Mouse (Mus musculus) forebrain, embryonic 10.5 days (tissue): Measurements from ENCODE around the gene Unc5c. TPM values are rescaled to one million over a fixed set of nuclear protein-coding genes. Genes with fewer than 3 reads are reported as not detected.
A peak's percentile ranks its signal among the peaks of the same experiment; 100 is the strongest.

ENCODE experiments used
- DNase-seq: peaks from one replicate; pipeline ENCODE4 v3.0.0-alpha.2; 2017; ENCODE audit warnings: low spot score; ENCODE audit errors: extremely low spot score
- H3K27ac ChIP-seq: fragments of 300-500 bp; sonication (generic); 2 replicates; pipeline ENCODE4 v1.5.1; 2016; ENCODE audit warnings: mild to moderate bottlenecking
- H3K27me3 ChIP-seq: fragments of 300-500 bp; sonication (generic); 2 replicates; pipeline ENCODE4 v1.6.1; 2016; ENCODE audit warnings: mild to moderate bottlenecking; ENCODE audit not compliant: poor library complexity, severe bottlenecking
- H3K36me3 ChIP-seq: fragments of 300-500 bp; sonication (generic); replicated peaks from 2 replicates; pipeline ENCODE4 v1.6.1; 2016; ENCODE audit warnings: mild to moderate bottlenecking, moderate library complexity
- H3K4me1 ChIP-seq: fragments of 300-500 bp; sonication (generic); 2 replicates; pipeline ENCODE4 v1.6.1; 2016
- H3K4me3 ChIP-seq: fragments of 300-500 bp; sonication (generic); 2 replicates; pipeline ENCODE4 v1.5.1; 2016; ENCODE audit warnings: mild to moderate bottlenecking, moderate library complexity
- H3K9me3 ChIP-seq: fragments of 300-500 bp; sonication (generic); 2 replicates; pipeline ENCODE4 v1.6.1; 2016; ENCODE audit warnings: mild to moderate bottlenecking, moderate library complexity
- WGBS: fragments of 180-500 bp; shearing (Covaris S2); methylation state at CpG from one replicate; pipeline ENCODE4 v1.1.7; 2016; 5-methylcytosine and 5-hydroxymethylcytosine counted together
- polyA plus RNA-seq: library from polyadenylated mRNA; unstranded; fragments of >200 nt; fragmentation: Nextera tagmentation; extraction: Ambion mirVana; gene quantifications from 2 replicates; pipeline ENCODE4 v1.2.1, GENCODE M21; 2016

Unc5c gene
- polyA plus RNA-seq, 1 experiment from 2014 or later: 3.3 TPM

DNA sequence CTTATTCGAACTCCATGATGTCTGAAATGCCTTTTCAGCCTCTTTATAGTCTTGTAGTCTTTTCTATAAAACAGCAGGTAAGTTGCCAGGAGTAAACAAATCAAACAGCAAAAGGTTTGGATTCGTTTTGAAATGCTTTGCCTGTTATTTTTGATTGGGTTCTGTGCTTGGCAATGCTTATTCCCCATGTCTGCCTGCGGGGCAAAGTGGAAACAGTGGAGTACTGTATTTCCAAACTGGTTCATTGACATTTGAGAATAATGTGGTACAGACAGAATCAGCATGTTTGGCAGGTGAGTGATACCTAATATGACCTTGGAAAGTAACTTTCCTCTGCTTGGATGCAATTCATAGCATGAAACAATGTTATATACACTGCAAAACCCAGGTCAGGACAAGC lies 292.2 kb downstream of the Unc5c start:
- Histone ChIP-seq H3K27me3 (no peaks in the 10 kb centered on the region), H3K4me1 (peaks cover under 1% of the 10 kb centered on the region), H3K9me3 (no peaks in the 10 kb centered on the region), H3K36me3 (no peaks in the 10 kb centered on the region), H3K27ac (no peak overlapping the region), H3K4me3 (no peak overlapping the region)
- no peak for DNase-seq
- 80% methylated on average over 3 of the region's 3 CpGs for WGBS

DNA sequence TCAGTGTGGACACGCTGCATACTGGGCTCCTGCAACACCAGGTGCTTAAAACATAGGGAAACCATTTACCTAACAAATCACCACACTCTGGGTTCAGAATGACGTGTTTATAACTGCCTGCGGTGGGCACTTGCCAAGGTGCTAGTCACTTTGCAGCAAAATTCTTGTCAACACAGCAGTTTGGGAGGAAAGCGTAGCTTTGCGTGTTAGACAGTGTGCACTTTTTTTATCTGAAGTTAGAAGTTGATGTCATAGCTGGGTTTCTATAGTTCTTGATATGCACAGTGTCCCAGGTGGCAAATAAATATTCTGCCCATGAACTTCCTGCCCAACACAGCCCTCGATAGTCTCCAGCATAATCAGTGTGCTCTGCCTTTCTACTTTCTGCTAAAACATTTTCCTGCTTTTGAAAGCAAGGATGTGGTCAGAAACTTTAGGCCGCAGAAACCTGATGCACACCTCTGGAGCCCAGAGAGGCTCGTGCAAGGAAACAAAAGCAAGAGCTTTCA lies 313.4 kb downstream of the Unc5c start:
- Histone ChIP-seq H3K4me1 (no peaks in the 10 kb centered on the region), H3K4me3 (no peak overlapping the region), H3K27ac (no peak overlapping the region), H3K27me3 (no peaks in the 10 kb centered on the region), H3K36me3 (no peaks in the 10 kb centered on the region), H3K9me3 (no peaks in the 10 kb centered on the region)
- DNase-seq: no peak
- WGBS: 90% methylated on average over 8 of the region's 8 CpGs

DNA sequence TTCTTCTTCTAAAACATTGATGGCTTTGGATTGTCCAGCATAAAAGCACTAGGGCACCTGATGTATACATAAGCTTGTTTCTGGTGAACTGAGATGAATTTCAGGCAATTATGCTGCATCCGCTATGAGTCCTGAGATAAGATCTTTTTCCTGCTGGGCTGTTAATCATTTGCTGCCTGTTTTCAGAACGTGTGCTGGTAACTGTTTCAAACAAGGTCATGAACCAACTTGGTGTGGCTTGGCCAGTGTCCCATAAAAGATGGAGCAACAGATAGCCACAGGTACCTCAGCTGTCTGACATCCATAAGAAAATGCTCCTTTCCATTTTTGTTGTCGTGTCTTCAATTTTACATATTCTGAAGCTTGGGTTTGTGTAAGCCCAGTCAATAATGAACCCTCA lies 314.2 kb downstream of the Unc5c start:
- Histone ChIP-seq H3K36me3 (no peaks in the 10 kb centered on the region), H3K27ac (no peak overlapping the region), H3K4me1 (no peaks in the 10 kb centered on the region), H3K9me3 (no peaks in the 10 kb centered on the region), H3K27me3 (no peaks in the 10 kb centered on the region), H3K4me3 (no peak overlapping the region)
- 65% methylated on average over 3 of the region's 3 CpGs for WGBS
- DNase-seq: no peak

DNA sequence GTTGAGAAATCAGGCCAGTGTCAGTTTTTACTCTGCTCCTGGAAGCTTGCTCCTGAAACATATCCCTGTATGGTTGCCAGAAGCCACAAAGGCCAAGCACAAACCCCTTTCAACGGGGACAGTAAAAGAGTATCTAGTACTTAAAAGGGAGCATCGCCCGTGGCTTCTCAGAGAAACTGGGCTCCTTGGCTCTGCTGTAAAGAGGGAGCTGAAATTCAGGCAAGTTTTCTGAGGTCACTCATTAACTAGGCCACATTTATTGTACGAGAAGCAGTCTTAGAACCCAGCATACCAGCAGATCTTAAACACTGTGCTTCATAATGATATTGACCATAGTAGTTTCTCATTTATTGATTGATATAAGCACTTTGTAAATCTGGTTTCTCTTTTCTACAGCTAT lies 317.5 kb downstream of the Unc5c start:
- H3K27ac ChIP-seq: no peak overlapping the region
- 90% methylated on average over 4 of the region's 4 CpGs for WGBS
- H3K27me3 ChIP-seq: no peaks in the 10 kb centered on the region
- DNase-seq: no peak
- no peaks in the 10 kb centered on the region for H3K36me3 ChIP-seq
- no peaks in the 10 kb centered on the region for H3K9me3 ChIP-seq
- no peaks in the 10 kb centered on the region for H3K4me1 ChIP-seq
- no peak overlapping the region for H3K4me3 ChIP-seq

DNA sequence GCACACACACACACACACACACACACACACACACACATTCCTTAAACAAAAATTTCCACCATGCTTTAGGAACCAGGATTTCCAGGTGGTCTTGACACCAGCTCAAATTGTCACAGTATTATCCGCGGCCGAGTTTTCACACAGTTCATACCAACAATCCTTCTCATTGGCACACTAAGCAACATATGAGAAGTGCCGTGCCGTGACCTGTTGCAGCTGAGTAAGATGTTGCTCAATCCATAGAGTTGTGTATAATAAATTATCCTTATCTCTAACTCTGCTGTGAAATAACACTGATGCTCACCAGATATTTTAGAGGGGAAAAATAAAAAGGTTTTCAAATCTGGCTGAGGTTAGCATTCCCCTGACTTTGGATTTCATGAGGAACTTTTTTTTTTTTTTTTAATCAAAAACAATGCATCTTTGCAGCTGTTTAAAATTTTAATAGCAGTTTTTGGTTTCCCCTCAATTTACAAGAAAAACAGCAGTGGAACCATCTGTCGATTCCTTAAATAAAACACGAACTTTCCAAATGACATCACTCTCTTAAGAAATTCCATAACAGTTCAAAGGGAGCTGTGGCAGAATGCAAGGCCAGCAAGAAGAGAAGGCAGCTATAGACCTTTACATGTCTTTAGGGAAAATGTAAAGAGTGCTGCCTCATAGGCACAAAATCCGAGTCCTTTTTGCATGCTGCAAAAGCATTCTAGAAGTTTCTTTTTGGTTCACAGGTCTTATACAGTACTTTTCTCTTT lies 326.2 kb downstream of the Unc5c start:
- Histone ChIP-seq H3K27me3 (no peaks in the 10 kb centered on the region), H3K9me3 (no peaks in the 10 kb centered on the region), H3K4me3 (no peak overlapping the region), H3K27ac (no peak overlapping the region), H3K36me3 (no peaks in the 10 kb centered on the region), H3K4me1 (no peaks in the 10 kb centered on the region)
- no peak for DNase-seq
- 91% methylated on average over 8 of the region's 8 CpGs for WGBS

DNA sequence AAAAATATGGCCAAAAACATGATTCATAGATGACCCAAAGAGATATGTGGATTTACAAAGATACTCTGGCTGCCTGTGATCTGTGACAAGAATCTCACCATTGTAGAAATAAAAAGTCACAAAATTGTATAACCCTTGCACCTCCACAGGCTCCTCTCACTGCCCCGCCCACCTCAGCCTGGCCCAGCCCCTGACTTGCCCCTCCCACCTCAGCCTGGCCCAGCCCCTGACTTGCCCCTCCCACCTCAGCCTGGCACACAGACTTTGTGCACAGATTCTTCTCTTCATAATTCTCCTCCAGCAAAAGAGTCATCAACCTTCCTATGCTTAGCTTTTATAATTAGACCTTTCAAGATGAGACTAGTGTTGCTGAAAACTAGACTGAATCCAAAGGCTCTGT lies 327.1 kb downstream of the Unc5c start:
- Histone ChIP-seq H3K36me3 (no peaks in the 10 kb centered on the region), H3K4me3 (no peak overlapping the region), H3K9me3 (no peaks in the 10 kb centered on the region), H3K4me1 (no peaks in the 10 kb centered on the region), H3K27me3 (no peaks in the 10 kb centered on the region), H3K27ac (no peak overlapping the region)
- 77% methylated on average over 1 of the region's 1 CpGs for WGBS
- no peak for DNase-seq

DNA sequence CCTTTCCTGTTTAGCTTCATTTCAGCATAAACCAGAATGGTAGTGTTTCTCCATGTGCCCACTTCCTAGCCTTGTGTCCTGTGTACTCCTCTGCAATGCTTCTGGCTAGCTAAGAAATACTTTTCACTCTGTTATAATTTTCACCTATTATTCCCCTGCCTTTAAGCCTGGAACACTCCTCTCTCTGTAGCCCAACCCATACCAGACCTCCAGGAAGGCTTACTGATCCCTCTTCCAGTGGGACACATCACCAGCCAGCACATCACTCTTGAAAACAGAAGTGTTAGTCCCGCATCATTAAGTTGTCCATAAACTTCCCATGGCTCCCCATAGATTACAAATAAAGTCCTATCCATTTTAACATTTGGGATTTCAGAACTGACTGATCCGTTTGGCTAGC lies 328.7 kb downstream of the Unc5c start:
- no peaks in the 10 kb centered on the region for H3K4me1 ChIP-seq
- no peak for DNase-seq
- no peaks in the 10 kb centered on the region for H3K27me3 ChIP-seq
- WGBS: 94% methylated on average over 2 of the region's 2 CpGs
- no peak overlapping the region for H3K4me3 ChIP-seq
- no peaks in the 10 kb centered on the region for H3K36me3 ChIP-seq
- no peaks in the 10 kb centered on the region for H3K9me3 ChIP-seq
- no peak overlapping the region for H3K27ac ChIP-seq

DNA sequence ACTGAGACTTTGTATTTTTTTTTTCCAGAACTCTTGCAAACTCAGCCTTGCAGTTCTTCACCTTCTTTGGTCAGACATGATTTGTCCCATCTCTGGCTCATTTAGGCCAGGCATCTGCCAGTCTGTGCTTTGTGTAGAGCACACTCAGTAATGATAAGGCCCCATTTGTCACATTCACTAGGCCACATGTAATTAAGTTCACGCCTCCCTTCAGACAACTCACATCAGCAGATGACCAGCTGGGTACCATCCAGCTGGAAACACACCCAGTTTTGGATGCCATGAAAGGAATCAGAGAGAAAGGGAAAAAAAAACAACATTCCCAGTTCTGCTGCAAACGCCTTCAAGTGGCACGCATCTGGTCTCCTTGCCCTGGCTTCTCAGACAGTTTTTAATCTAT lies 329.4 kb downstream of the Unc5c start:
- H3K9me3 ChIP-seq: no peaks in the 10 kb centered on the region
- no peaks in the 10 kb centered on the region for H3K27me3 ChIP-seq
- H3K36me3 ChIP-seq: no peaks in the 10 kb centered on the region
- H3K4me3 ChIP-seq: no peak overlapping the region
- no peaks in the 10 kb centered on the region for H3K4me1 ChIP-seq
- WGBS: 90% methylated on average over 3 of the region's 3 CpGs
- no peak overlapping the region for H3K27ac ChIP-seq
- DNase-seq: no peak

DNA sequence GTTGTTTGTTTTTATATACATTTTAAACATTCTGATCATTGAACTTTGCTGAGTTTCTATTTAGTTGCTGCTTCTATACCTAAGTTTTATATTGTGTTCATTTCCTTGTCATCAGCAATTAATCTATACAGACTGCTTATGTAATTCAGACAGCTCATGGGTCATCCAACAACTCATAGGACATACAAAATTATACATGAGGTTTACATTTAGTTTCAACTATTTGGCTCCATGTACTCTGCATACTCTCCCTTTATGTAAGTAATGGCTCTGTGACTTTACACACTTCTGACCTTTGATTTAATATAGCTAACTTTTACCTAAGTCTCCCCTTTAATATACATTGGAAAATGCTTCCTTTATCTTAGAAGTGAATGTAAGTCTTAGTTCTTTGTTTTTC lies 332.4 kb downstream of the Unc5c start:
- Histone ChIP-seq H3K27ac (no peak overlapping the region), H3K4me1 (no peaks in the 10 kb centered on the region), H3K36me3 (no peaks in the 10 kb centered on the region), H3K9me3 (no peaks in the 10 kb centered on the region), H3K27me3 (no peaks in the 10 kb centered on the region), H3K4me3 (no peak overlapping the region)
- DNase-seq: no peak

DNA sequence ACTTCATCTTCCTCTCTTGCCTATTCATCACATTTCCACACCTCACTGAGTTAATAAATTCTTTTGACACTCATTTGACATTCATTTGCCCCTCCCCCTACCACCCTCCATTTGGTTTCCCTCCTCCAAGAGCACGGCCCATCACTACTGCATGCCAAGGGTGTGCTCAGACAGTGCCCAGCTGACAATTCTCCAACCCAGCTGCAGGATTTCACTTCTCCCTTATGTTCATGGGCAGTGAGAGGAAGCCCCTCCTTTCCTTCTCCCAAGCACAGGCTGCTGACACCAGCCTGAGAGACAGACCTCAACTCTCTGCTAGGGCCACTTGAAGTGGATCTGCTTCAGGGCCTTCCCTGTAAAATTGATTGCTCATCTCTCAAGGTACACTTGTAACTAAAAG lies 332.8 kb downstream of the Unc5c start:
- no peaks in the 10 kb centered on the region for H3K27me3 ChIP-seq
- H3K36me3 ChIP-seq: no peaks in the 10 kb centered on the region
- no peak overlapping the region for H3K4me3 ChIP-seq
- WGBS: 76% methylated on average over 1 of the region's 1 CpGs
- no peak for DNase-seq
- H3K27ac ChIP-seq: no peak overlapping the region
- H3K9me3 ChIP-seq: no peaks in the 10 kb centered on the region
- H3K4me1 ChIP-seq: no peaks in the 10 kb centered on the region

DNA sequence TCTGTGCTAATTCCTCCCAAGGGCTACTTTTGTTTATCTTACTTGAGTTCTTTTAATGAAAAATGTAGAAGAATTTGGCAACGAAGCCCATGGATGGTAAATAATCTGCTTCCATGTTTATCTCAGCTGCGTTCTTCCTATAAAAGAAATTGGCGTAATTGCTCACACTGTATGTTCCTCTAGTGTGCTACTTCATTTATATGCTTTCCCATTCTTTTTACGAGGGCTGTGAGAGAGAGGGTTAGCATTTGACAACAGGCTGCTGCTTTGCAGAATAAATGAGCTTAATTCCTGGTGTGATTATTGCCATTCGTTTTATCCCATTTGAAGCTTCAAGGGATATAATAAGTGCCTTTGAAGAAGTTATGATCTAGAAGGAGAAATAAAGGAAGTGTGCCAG lies 339.1 kb downstream of the Unc5c start:
- no peaks in the 10 kb centered on the region; the same call in 1 of the 2 replicates for H3K36me3 ChIP-seq
- no peak overlapping the region for H3K27ac ChIP-seq
- H3K9me3 ChIP-seq: no peaks in the 10 kb centered on the region
- no peak for DNase-seq
- H3K4me3 ChIP-seq: no peak overlapping the region
- 85% methylated on average over 5 of the region's 5 CpGs for WGBS
- H3K4me1 ChIP-seq: no peaks in the 10 kb centered on the region
- no peaks in the 10 kb centered on the region for H3K27me3 ChIP-seq

DNA sequence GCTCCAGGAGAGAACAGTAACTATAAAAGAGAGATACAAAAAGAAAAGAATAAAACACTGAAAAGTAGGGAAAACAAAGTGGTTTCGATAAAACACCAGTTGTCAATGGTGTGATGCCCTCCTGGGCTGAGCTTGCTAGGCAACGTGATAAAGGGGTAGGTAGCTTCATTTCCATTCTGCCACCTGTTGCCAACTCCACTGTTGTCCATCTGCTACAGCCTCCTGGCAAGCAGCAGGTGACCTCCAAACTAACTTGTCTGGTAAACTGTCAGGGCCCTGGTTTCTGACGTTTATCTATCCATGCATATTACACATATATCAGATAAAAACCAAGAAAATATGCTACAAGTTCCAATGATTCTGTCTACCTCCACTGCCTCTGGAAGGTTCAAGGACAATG lies 344.6 kb downstream of the Unc5c start:
- no peaks in the 10 kb centered on the region for H3K9me3 ChIP-seq
- H3K4me3 ChIP-seq: no peak overlapping the region
- DNase-seq: no peak
- 86% methylated on average over 3 of the region's 3 CpGs for WGBS
- no peak overlapping the region for H3K27ac ChIP-seq
- H3K36me3 ChIP-seq: no peaks in the 10 kb centered on the region
- no peaks in the 10 kb centered on the region for H3K27me3 ChIP-seq
- H3K4me1 ChIP-seq: peaks cover 16% of the 10 kb centered on the region

DNA sequence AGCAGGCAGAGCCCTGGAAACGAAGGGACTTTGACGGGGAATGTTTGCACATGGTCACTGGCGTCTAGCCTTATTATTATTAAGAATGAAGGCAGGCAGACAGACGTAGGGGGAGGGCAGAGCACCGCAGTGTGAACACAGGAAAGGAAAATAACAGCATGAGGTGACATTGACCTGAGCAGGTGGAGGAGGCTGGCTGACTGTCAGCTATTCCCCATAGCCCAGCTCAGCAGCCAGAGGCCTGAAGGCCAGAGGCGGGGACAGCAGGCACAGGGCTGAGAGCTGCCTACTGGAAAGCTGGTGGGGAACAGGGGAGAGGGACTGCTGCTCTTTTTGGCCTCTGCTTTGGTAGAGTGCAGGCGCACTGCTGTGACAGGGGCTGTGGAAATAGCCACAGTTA lies 345.9 kb downstream of the Unc5c start:
- Histone ChIP-seq H3K27me3 (no peaks in the 10 kb centered on the region), H3K9me3 (no peaks in the 10 kb centered on the region), H3K4me1 (peaks cover 22% of the 10 kb centered on the region), H3K36me3 (no peaks in the 10 kb centered on the region), H3K27ac (no peak overlapping the region), H3K4me3 (no peak overlapping the region)
- DNase-seq: no peak
- WGBS: 60% methylated on average over 7 of the region's 7 CpGs

DNA sequence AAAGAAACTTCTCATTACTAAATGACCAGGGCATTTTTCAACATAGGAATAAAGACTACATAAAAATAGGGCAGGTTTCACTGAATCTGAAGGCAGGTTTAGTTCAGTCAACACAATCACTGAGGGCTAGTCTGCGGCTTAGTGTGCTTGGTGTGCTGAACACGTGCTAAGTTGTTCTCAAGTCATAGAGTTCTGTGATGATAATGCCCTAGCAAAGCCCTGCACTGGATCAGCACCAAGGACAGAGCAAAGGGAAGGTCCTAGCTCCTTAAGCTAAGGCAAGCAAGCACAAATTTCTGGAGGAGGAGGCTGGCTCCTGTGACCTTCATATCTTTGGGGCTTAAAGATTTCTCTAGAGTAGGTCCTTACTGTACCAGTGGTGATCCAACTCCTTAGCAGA lies 346.3 kb downstream of the Unc5c start:
- Histone ChIP-seq H3K9me3 (no peaks in the 10 kb centered on the region), H3K27ac (no peak overlapping the region), H3K36me3 (no peaks in the 10 kb centered on the region), H3K4me1 (peaks cover 22% of the 10 kb centered on the region), H3K4me3 (no peak overlapping the region), H3K27me3 (0 out of 2 replicates have a peak, but pooled peaks cover under 1% of the 10 kb centered on the region)
- 19% methylated on average over 2 of the region's 2 CpGs for WGBS
- DNase-seq: peak; percentile 34
